Mouse (Mus musculus): ENCODE results near the gene Med12l.

DNA sequence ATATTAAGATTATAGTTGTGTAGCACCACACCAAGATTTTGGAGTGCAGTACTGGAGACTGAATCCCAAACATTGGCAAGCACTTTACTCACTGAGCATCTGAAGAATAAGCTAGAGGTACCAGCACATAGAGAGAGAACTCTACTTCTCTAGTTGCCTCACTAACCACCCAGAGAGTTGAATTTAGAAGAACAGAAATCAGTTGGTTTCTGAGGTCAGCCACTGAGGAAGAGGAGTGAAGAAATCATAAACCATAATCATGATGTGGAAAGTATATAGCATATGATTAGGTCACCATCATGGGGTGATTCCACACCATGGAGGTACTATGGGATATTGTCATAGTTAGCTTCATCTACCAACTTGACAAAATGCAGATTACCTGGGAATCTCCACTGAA, 346.1 kb downstream of the Med12l start:
- TF ChIP-seq TAL1 (IDR thresholded peaks at IDR 0.05; ENCODE audit: low read length) (no peak), GATA1 (IDR thresholded peaks at IDR 0.05; ENCODE audit: low read length) (no peak)

All from erythroblast, embryonic 14.5 days (primary cell).